Mouse (Mus musculus) forebrain, embryonic 12.5 days (tissue): ENCODE data around the gene Mctp1. TPM values are rescaled to one million over a fixed set of nuclear protein-coding genes. Genes with fewer than 3 reads are reported as not detected.
A peak's percentile ranks its signal among the peaks of the same experiment; 100 is the strongest.

Experiments
- ATAC-seq: fragments of 200-750 bp; cut with Nextera tagmentation; 2 replicates; pipeline ENCODE4 v1.8.0; 2017; ENCODE audit warnings: moderate TSS enrichment; ENCODE audit not compliant: low FRiP score
- H3K27ac ChIP-seq: fragments of 300-500 bp; sonication (generic); 2 replicates; pipeline ENCODE4 v1.5.1; 2016; ENCODE audit warnings: mild to moderate bottlenecking
- H3K27me3 ChIP-seq: fragments of 300-500 bp; sonication (generic); 2 replicates; pipeline ENCODE4 v1.6.1; 2016; ENCODE audit warnings: mild to moderate bottlenecking
- H3K36me3 ChIP-seq: fragments of 300-500 bp; sonication (generic); replicated peaks from 2 replicates; pipeline ENCODE4 v1.6.1; 2016; ENCODE audit warnings: mild to moderate bottlenecking
- H3K4me1 ChIP-seq: fragments of 300-500 bp; sonication (generic); 2 replicates; pipeline ENCODE4 v1.6.1; 2016
- H3K4me2 ChIP-seq: fragments of 300-500 bp; sonication (generic); 2 replicates; pipeline ENCODE4 v1.6.1; 2016; ENCODE audit warnings: mild to moderate bottlenecking, moderate library complexity
- H3K4me3 ChIP-seq: fragments of 300-500 bp; sonication (generic); replicated peaks from 2 replicates; pipeline ENCODE4 v1.5.1; 2016; ENCODE audit warnings: mild to moderate bottlenecking
- H3K9ac ChIP-seq: fragments of 300-500 bp; sonication (generic); 2 replicates; pipeline ENCODE4 v1.6.1; 2016; ENCODE audit warnings: mild to moderate bottlenecking
- H3K9me3 ChIP-seq: fragments of 300-500 bp; sonication (generic); 2 replicates; pipeline ENCODE4 v1.6.1; 2016
- WGBS: fragments of 180-500 bp; shearing (Covaris S2); methylation state at CpG from one replicate; pipeline ENCODE4 v1.1.7; 2016; 5-methylcytosine and 5-hydroxymethylcytosine counted together
- polyA plus RNA-seq: library from polyadenylated mRNA; unstranded; fragments of >200 nt; fragmentation: Nextera tagmentation; extraction: Ambion mirVana; gene quantifications from 2 replicates; pipeline ENCODE4 v1.2.1, GENCODE M21; 2016

The Mctp1 gene
- polyA plus RNA-seq, 1 experiment from 2014 or later = 5.6 TPM

GRCm38 (mm10) chr13:76515896-76516295 is 131.6 kb downstream of the Mctp1 start:
- Histone ChIP-seq H3K27ac (no peak overlapping the region), H3K36me3 (no peaks in the 10 kb centered on the region), H3K9me3 (no peaks in the 10 kb centered on the region), H3K9ac (no peak overlapping the region), H3K27me3 (no peaks in the 10 kb centered on the region), H3K4me3 (no peak overlapping the region), H3K4me2 (no peak overlapping the region), H3K4me1 (no peaks in the 10 kb centered on the region)
- no peak for ATAC-seq
- 88% methylated on average over 2 of the region's 2 CpGs for WGBS

GRCm38 (mm10) chr13:76523170-76523569 is 138.8 kb downstream of the Mctp1 start:
- no peak overlapping the region for H3K4me2 ChIP-seq
- H3K27me3 ChIP-seq = no peaks in the 10 kb centered on the region
- no peaks in the 10 kb centered on the region for H3K4me1 ChIP-seq
- no peak overlapping the region for H3K9ac ChIP-seq
- H3K9me3 ChIP-seq = no peaks in the 10 kb centered on the region
- WGBS = 58% methylated on average over 1 of the region's 1 CpGs
- 0 out of 2 replicates have a peak, but pooled peaks have one; percentile 27 for ATAC-seq
- no peaks in the 10 kb centered on the region for H3K36me3 ChIP-seq
- no peak overlapping the region for H3K27ac ChIP-seq
- H3K4me3 ChIP-seq = no peak overlapping the region

DNA sequence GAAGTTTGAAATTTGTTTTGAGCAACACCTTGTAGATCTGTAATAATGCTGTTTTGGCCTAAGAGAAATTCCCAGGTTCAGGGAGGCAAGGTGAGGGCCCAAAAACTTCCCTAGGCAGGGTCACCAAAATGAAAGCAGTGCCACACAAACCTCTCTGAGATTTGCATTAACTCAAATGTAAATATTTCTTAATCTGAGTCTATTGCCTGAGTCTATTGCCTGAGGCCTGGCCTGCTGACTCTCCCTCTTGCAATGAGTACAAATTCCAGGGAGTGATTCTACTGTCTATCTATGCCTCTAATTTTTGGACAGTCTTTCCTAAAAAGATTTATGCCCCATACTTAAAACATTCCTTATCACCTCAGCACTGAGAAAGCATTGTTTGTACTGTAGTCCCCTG is 143.0 kb downstream of the Mctp1 start:
- Histone ChIP-seq H3K4me3 (no peak overlapping the region), H3K4me1 (no peaks in the 10 kb centered on the region), H3K9me3 (no peaks in the 10 kb centered on the region), H3K4me2 (no peak overlapping the region), H3K27me3 (no peaks in the 10 kb centered on the region), H3K36me3 (no peaks in the 10 kb centered on the region), H3K27ac (no peak overlapping the region), H3K9ac (no peak overlapping the region)
- no peak for ATAC-seq

DNA sequence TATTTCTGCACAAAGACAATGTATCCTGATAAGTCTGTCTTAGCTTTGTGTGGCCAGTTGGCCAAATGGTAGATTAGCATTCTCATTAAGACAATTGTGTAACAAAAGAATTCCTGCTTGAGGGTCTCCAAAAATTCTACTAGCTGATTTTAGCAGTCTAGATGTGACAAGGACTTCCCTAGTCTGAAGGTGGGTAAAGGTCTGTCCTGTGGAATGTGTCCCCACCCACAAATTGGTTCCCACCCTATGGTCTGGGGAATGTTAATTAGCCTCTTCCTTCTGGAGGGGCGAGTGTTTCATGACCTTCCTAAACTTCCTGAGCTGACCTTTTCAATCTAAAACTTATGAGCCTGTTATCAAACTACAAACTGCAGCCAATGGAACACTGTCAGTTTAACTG is 143.4 kb downstream of the Mctp1 start:
- Histone ChIP-seq H3K4me3 (no peak overlapping the region), H3K27me3 (no peaks in the 10 kb centered on the region), H3K9me3 (no peaks in the 10 kb centered on the region), H3K27ac (no peak overlapping the region), H3K9ac (no peak overlapping the region), H3K4me1 (no peaks in the 10 kb centered on the region), H3K36me3 (no peaks in the 10 kb centered on the region), H3K4me2 (no peak overlapping the region)
- WGBS = 50% methylated on average over 1 of the region's 1 CpGs
- no peak for ATAC-seq

DNA sequence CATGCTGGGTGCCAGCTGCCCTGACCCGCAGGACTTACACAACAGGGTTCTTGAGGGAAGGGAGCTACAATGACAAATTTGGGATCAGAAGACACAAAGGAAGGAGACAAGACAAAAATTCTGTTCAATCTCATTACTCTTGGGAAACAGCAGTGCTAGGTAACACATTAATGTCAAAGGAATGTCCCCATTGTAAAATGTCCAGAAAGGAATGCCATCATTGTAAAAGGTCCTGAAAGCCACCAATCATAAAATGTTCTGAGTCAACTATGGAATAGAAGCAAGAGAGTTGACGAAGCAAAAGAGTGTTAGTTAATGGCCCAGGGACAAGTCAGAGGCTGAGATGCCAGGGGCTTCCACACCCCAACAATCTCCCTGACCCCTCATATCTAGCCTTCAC is 145.6 kb downstream of the Mctp1 start:
- WGBS = 75% methylated on average over 2 of the region's 2 CpGs
- Histone ChIP-seq H3K4me1 (no peaks in the 10 kb centered on the region), H3K27me3 (no peaks in the 10 kb centered on the region), H3K36me3 (no peaks in the 10 kb centered on the region), H3K4me3 (no peak overlapping the region), H3K27ac (no peak overlapping the region), H3K9me3 (no peaks in the 10 kb centered on the region), H3K9ac (no peak overlapping the region), H3K4me2 (no peak overlapping the region)
- ATAC-seq = no peak

DNA sequence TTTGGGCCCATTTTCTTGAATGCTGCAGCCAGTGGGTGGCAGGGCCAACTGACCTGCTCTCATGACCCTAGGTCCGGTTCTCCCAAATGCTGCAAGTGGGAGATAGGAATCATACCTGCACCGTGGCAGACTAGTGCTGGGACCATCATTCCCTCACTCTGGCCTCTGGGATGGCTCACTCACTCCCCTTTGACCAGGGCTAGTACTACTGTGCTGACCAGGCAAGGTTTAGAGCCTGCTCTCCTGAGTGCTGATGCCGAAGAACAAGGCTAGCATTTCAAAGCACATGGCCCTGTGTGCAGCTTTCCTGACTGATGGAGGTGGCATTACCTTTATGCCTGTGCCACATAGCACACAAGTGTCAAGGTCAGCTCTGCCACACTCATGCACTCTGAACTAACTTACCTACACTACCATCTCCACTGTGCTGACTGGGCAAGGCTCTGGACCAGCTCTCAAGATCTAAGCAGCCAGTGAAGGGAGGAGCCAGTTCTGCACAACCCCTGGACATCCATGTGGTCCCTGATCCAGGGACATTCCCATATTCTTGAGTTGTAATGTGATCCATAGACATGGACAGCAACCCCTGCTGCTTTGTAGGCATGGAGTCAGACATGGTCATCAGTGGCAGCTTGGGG is 146.7 kb downstream of the Mctp1 start:
- H3K36me3 ChIP-seq = no peaks in the 10 kb centered on the region
- no peaks in the 10 kb centered on the region for H3K9me3 ChIP-seq
- H3K4me3 ChIP-seq = no peak overlapping the region
- H3K4me2 ChIP-seq = no peak overlapping the region
- 84% methylated on average over 3 of the region's 3 CpGs for WGBS
- no peaks in the 10 kb centered on the region for H3K27me3 ChIP-seq
- ATAC-seq = 0 out of 2 replicates have a peak, but pooled peaks have one; percentile 14
- H3K9ac ChIP-seq = no peak overlapping the region
- no peak overlapping the region for H3K27ac ChIP-seq
- H3K4me1 ChIP-seq = no peaks in the 10 kb centered on the region

DNA sequence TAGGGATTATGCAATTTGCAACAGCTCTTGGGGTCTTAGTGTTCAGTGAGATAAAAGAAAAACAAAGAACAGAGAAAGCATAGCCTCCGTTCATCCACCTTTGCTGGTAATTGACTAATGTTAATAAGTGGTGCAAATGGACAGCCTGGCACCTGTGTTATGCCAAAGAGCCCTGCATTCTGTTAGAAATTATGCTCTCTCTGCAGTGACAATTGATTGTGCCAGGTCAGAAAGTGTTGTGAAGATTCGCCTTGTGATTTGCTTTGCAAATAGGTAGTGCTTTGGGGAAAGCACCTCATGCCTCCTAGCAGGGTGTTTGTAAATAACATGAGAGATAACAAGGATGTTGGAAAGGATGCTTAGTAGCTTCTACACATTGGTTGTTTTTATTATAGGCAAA is 163.5 kb downstream of the Mctp1 start:
- no peaks in the 10 kb centered on the region for H3K36me3 ChIP-seq
- WGBS = 55% methylated on average over 2 of the region's 2 CpGs
- no peak for ATAC-seq
- no peaks in the 10 kb centered on the region for H3K9me3 ChIP-seq
- H3K4me2 ChIP-seq = no peak overlapping the region
- H3K27ac ChIP-seq = no peak overlapping the region
- H3K4me3 ChIP-seq = no peak overlapping the region
- H3K4me1 ChIP-seq = no peaks in the 10 kb centered on the region
- H3K9ac ChIP-seq = no peak overlapping the region
- H3K27me3 ChIP-seq = no peaks in the 10 kb centered on the region; the same call in 1 of the 2 replicates

DNA sequence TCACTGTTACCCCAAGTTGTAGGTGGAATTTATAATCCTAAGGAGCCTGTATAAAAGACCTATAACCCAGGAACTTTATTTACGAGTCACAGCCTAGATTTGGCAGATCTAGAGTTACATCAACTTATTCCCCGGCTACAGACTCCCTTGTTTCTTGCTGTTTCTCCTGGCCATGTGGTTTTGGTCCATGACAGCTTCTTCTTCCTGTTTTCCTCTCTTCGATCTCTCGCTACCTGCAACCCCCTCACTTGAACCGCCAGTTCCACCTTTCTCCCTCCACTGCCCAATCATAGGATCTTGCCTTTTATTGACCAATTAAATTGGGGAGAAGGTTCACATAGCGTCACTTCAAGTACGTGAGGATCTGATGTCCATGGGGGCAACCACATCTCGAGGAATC is 176.6 kb downstream of the Mctp1 start:
- no peaks in the 10 kb centered on the region for H3K9me3 ChIP-seq
- no peak overlapping the region for H3K4me2 ChIP-seq
- H3K9ac ChIP-seq = no peak overlapping the region
- no peak overlapping the region for H3K27ac ChIP-seq
- H3K36me3 ChIP-seq = no peaks in the 10 kb centered on the region
- WGBS = 92% methylated on average over 8 of the region's 8 CpGs
- no peak for ATAC-seq
- H3K27me3 ChIP-seq = no peaks in the 10 kb centered on the region
- no peaks in the 10 kb centered on the region for H3K4me1 ChIP-seq
- H3K4me3 ChIP-seq = no peak overlapping the region

- Histone ChIP-seq H3K4me3 (no peak overlapping the region), H3K9me3 (no peaks in the 10 kb centered on the region), H3K27me3 (no peaks in the 10 kb centered on the region), H3K4me1 (no peaks in the 10 kb centered on the region), H3K27ac (no peak overlapping the region), H3K36me3 (no peaks in the 10 kb centered on the region), H3K9ac (no peak overlapping the region), H3K4me2 (no peak overlapping the region)
- 91% methylated on average over 3 of the region's 3 CpGs for WGBS
- ATAC-seq = no peak
These were observed 177.3 kb downstream of the Mctp1 start for GRCm38 (mm10) chr13:76561594-76561993.

DNA sequence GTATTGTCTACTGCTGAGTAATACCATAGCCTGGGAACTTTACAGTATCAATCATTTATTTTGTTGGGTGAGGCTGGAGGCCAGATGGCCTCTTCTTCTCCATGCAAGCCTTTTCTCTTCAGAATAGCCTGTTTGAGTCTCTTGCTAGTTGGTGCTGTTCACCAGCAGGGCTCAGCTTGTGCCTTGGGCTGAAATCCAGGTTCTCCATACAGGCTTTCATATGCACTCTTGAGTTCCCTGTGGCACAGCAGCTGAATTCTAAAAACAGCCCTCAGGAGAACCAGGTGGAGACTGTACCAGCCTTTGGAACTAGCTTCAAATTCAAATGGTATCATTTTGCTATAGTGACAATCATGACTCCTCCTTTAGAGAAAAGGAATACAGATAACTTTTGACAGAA is 179.7 kb downstream of the Mctp1 start:
- H3K4me3 ChIP-seq = no peak overlapping the region
- no peak overlapping the region for H3K9ac ChIP-seq
- H3K9me3 ChIP-seq = no peaks in the 10 kb centered on the region
- no peak overlapping the region for H3K4me2 ChIP-seq
- H3K36me3 ChIP-seq = no peaks in the 10 kb centered on the region
- no peak overlapping the region for H3K27ac ChIP-seq
- no peak for ATAC-seq
- H3K4me1 ChIP-seq = no peaks in the 10 kb centered on the region
- no peaks in the 10 kb centered on the region for H3K27me3 ChIP-seq

GRCm38 (mm10) chr13:76566024-76566423 is 181.7 kb downstream of the Mctp1 start:
- Histone ChIP-seq H3K4me1 (no peaks in the 10 kb centered on the region), H3K27ac (no peak overlapping the region), H3K9ac (no peak overlapping the region), H3K36me3 (no peaks in the 10 kb centered on the region), H3K4me3 (no peak overlapping the region), H3K4me2 (no peak overlapping the region), H3K9me3 (no peaks in the 10 kb centered on the region), H3K27me3 (no peaks in the 10 kb centered on the region)
- 92% methylated on average over 3 of the region's 3 CpGs for WGBS
- no peak for ATAC-seq

GRCm38 (mm10) chr13:76567448-76567847 is 183.1 kb downstream of the Mctp1 start:
- no peak overlapping the region for H3K9ac ChIP-seq
- no peaks in the 10 kb centered on the region for H3K27me3 ChIP-seq
- ATAC-seq = no peak
- no peaks in the 10 kb centered on the region for H3K4me1 ChIP-seq
- H3K9me3 ChIP-seq = no peaks in the 10 kb centered on the region
- no peak overlapping the region for H3K4me3 ChIP-seq
- no peak overlapping the region for H3K27ac ChIP-seq
- H3K4me2 ChIP-seq = no peak overlapping the region
- WGBS = 86% methylated on average over 4 of the region's 4 CpGs
- H3K36me3 ChIP-seq = no peaks in the 10 kb centered on the region

DNA sequence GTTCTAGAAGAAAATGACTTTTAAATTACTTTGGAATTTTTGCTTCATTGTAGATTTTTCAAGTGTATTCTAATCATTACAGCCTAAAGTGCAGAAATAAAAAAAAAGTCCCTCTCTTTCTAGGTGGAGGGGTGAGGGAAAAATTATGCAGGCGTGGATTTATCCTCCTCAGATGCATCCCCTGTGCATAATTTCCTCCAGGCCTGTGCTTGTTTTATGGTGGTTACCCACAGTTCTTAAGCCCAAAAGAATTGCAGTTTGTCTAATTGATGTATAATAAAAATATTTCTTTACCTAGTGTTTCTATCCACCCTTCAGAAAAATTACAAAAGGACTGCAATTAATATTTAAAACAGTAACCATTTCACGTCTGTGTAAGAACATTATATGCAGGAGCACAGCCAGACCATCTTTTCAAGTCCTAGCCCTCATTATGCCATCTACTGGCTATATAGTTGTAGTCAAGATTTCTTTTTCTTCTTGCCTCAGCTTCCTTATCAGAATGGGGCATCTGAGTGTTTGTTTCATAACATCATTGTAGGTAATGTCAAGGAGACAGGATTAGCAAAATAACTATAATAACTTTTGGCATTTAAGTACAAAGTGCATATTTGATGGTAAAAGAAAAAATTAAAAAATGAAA is 184.4 kb downstream of the Mctp1 start:
- Histone ChIP-seq H3K27me3 (no peaks in the 10 kb centered on the region), H3K27ac (no peak overlapping the region), H3K9me3 (no peaks in the 10 kb centered on the region), H3K4me2 (no peak overlapping the region), H3K9ac (no peak overlapping the region), H3K4me3 (no peak overlapping the region), H3K36me3 (no peaks in the 10 kb centered on the region), H3K4me1 (no peaks in the 10 kb centered on the region)
- 83% methylated on average over 2 of the region's 2 CpGs for WGBS
- ATAC-seq = no peak
